Mouse (Mus musculus): Measurements from ENCODE around the gene Hif3a. TPM values are rescaled to one million over a fixed set of nuclear protein-coding genes. Genes with fewer than 3 reads are reported as not detected.

The Hif3a gene
- polyA plus RNA-seq, 1 experiment = 8.0 TPM

- peak overlapping the region; percentile 49 for H3K4me3 ChIP-seq (replicated peaks)
- peaks cover under 1% of the 10 kb centered on the region for H3K9me3 ChIP-seq (ENCODE audit: control insufficient read depth, low read length)
- H3K36me3 ChIP-seq (ENCODE audit: control insufficient read depth) = peaks cover 14% of the 10 kb centered on the region
- H3K27me3 ChIP-seq (ENCODE audit: control insufficient read depth) = peaks cover 27% of the 10 kb centered on the region
- peaks cover 91% of the 10 kb centered on the region for H3K4me1 ChIP-seq (ENCODE audit: control insufficient read depth)
- TF ChIP-seq GATA1 (IDR thresholded peaks at IDR 0.05; ENCODE audit: low read length) = no peak
- no peak for TF ChIP-seq TAL1 (IDR thresholded peaks at IDR 0.05; ENCODE audit: low read length)
Measured at GRCm38 (mm10) chr7:17058816-17059462, 3.3 kb downstream of the Hif3a start.

- H3K9me3 ChIP-seq (ENCODE audit: control insufficient read depth, low read length) = peaks cover 5% of the 10 kb centered on the region
- TF ChIP-seq GATA1 (IDR thresholded peaks at IDR 0.05; ENCODE audit: low read length) = no peak
- TF ChIP-seq TAL1 (IDR thresholded peaks at IDR 0.05; ENCODE audit: low read length) = no peak
- peak overlapping the region; percentile 49 for H3K4me3 ChIP-seq (replicated peaks)
- H3K36me3 ChIP-seq (ENCODE audit: control insufficient read depth) = peaks cover 22% of the 10 kb centered on the region
- H3K27me3 ChIP-seq (ENCODE audit: control insufficient read depth) = peaks cover 21% of the 10 kb centered on the region
- peaks cover 98% of the 10 kb centered on the region for H3K4me1 ChIP-seq (ENCODE audit: control insufficient read depth)
Measured at GRCm38 (mm10) chr7:17058071-17058689, 4.0 kb downstream of the Hif3a start.

- Histone ChIP-seq H3K4me1 (ENCODE audit: control insufficient read depth) (peaks cover 91% of the 10 kb centered on the region), H3K36me3 (ENCODE audit: control insufficient read depth) (peaks cover 33% of the 10 kb centered on the region), H3K27me3 (ENCODE audit: control insufficient read depth) (peaks cover 8% of the 10 kb centered on the region), H3K4me3 (replicated peaks) (peak overlapping the region; percentile 87), H3K9me3 (ENCODE audit: control insufficient read depth, low read length) (peaks cover 5% of the 10 kb centered on the region)
- TF ChIP-seq GATA1 (IDR thresholded peaks at IDR 0.05; ENCODE audit: low read length) (peak; percentile 87), TAL1 (IDR thresholded peaks at IDR 0.05; ENCODE audit: low read length) (no peak)
Measured at GRCm38 (mm10) chr7:17056601-17057523, 5.4 kb downstream of the Hif3a start.

GRCm38 (mm10) chr7:17056081-17056581 lies 6.1 kb downstream of the Hif3a start:
- TF ChIP-seq GATA1 (IDR thresholded peaks at IDR 0.05; ENCODE audit: low read length) (no peak), TAL1 (IDR thresholded peaks at IDR 0.05; ENCODE audit: low read length) (no peak)
- Histone ChIP-seq H3K36me3 (ENCODE audit: control insufficient read depth) (peaks cover 38% of the 10 kb centered on the region), H3K27me3 (ENCODE audit: control insufficient read depth) (peaks cover under 1% of the 10 kb centered on the region), H3K4me1 (ENCODE audit: control insufficient read depth) (peaks cover 89% of the 10 kb centered on the region), H3K4me3 (replicated peaks) (peak overlapping the region; percentile 87), H3K9me3 (ENCODE audit: control insufficient read depth, low read length) (peaks cover 5% of the 10 kb centered on the region)

GRCm38 (mm10) chr7:17055287-17055946 lies 6.8 kb downstream of the Hif3a start:
- peak overlapping the region; percentile 87 for H3K4me3 ChIP-seq (replicated peaks)
- H3K27me3 ChIP-seq (ENCODE audit: control insufficient read depth) = no peaks in the 10 kb centered on the region
- H3K36me3 ChIP-seq (ENCODE audit: control insufficient read depth) = peaks cover 45% of the 10 kb centered on the region
- H3K9me3 ChIP-seq (ENCODE audit: control insufficient read depth, low read length) = peaks cover 5% of the 10 kb centered on the region
- TF ChIP-seq TAL1 (IDR thresholded peaks at IDR 0.05; ENCODE audit: low read length) (no peak), GATA1 (IDR thresholded peaks at IDR 0.05; ENCODE audit: low read length) (no peak)
- peaks cover 88% of the 10 kb centered on the region for H3K4me1 ChIP-seq (ENCODE audit: control insufficient read depth)

GRCm38 (mm10) chr7:17054325-17054989 lies 7.8 kb downstream of the Hif3a start:
- peaks cover 5% of the 10 kb centered on the region for H3K9me3 ChIP-seq (ENCODE audit: control insufficient read depth, low read length)
- H3K4me3 ChIP-seq (replicated peaks) = peak overlapping the region; percentile 28
- peaks cover 81% of the 10 kb centered on the region for H3K4me1 ChIP-seq (ENCODE audit: control insufficient read depth)

GRCm38 (mm10) chr7:17050933-17051594 lies 11.2 kb downstream of the Hif3a start:
- H3K36me3 ChIP-seq (ENCODE audit: control insufficient read depth) = peaks cover 84% of the 10 kb centered on the region
- H3K4me3 ChIP-seq (replicated peaks) = no peak overlapping the region
- TF ChIP-seq GATA1 (IDR thresholded peaks at IDR 0.05; ENCODE audit: low read length) (no peak), TAL1 (IDR thresholded peaks at IDR 0.05; ENCODE audit: low read length) (no peak)
- peaks cover 57% of the 10 kb centered on the region for H3K4me1 ChIP-seq (ENCODE audit: control insufficient read depth)
- H3K27me3 ChIP-seq (ENCODE audit: control insufficient read depth) = no peaks in the 10 kb centered on the region
- H3K9me3 ChIP-seq (ENCODE audit: control insufficient read depth, low read length) = peaks cover 5% of the 10 kb centered on the region

More at GRCm38 (mm10) chr7:17054325-17054989, 7.8 kb downstream of the Hif3a start:
- H3K27me3 ChIP-seq (ENCODE audit: control insufficient read depth) = no peaks in the 10 kb centered on the region
- no peak for TF ChIP-seq TAL1 (IDR thresholded peaks at IDR 0.05; ENCODE audit: low read length)
- no peak for TF ChIP-seq GATA1 (IDR thresholded peaks at IDR 0.05; ENCODE audit: low read length)
- peaks cover 54% of the 10 kb centered on the region for H3K36me3 ChIP-seq (ENCODE audit: control insufficient read depth)

Data from erythroblast, embryonic 14.5 days (primary cell).